Mouse (Mus musculus) embryo, embryonic 9.5 days (tissue): ENCODE data around the gene Tent4a.

Source experiments
- DNase-seq: peaks from one replicate; pipeline ENCODE4 v3.0.0-alpha.2; 2017; ENCODE audit errors: extremely low spot score

Tent4a gene

GRCm38 (mm10) chr13:69522161-69522791 lies 12.1 kb downstream of the Tent4a start:
- no peak for DNase-seq

GRCm38 (mm10) chr13:69519137-69519536 lies 15.3 kb downstream of the Tent4a start:
- DNase-seq, result no peak

- DNase-seq, result no peak
Observed at GRCm38 (mm10) chr13:69517445-69517844, 17.0 kb downstream of the Tent4a start.

GRCm38 (mm10) chr13:69515091-69515490 lies 19.3 kb downstream of the Tent4a start:
- no peak for DNase-seq

- DNase-seq, result no peak
Observed at GRCm38 (mm10) chr13:69509391-69510244, 24.8 kb downstream of the Tent4a start.

- DNase-seq, result no peak
Observed at GRCm38 (mm10) chr13:69507666-69508065, 26.8 kb downstream of the Tent4a start.

GRCm38 (mm10) chr13:69506341-69507086 lies 27.9 kb downstream of the Tent4a start:
- no peak for DNase-seq

GRCm38 (mm10) chr13:69502863-69503262 lies 31.6 kb downstream of the Tent4a start:
- DNase-seq, result no peak

- no peak for DNase-seq
Observed at GRCm38 (mm10) chr13:69502157-69502750, 32.2 kb downstream of the Tent4a start.

- no peak for DNase-seq
Observed at GRCm38 (mm10) chr13:69498276-69498675, 36.1 kb downstream of the Tent4a start.

GRCm38 (mm10) chr13:69492876-69493463 lies 41.4 kb downstream of the Tent4a start:
- peak; percentile 72 for DNase-seq

GRCm38 (mm10) chr13:69489777-69490176 lies 44.6 kb downstream of the Tent4a start:
- DNase-seq, result no peak

- no peak for DNase-seq
Observed at GRCm38 (mm10) chr13:69488565-69489255, 45.7 kb downstream of the Tent4a start.

GRCm38 (mm10) chr13:69487611-69488275 lies 46.7 kb downstream of the Tent4a start:
- DNase-seq, result peak; percentile 27

- no peak for DNase-seq
Observed at GRCm38 (mm10) chr13:69487108-69487507, 47.3 kb downstream of the Tent4a start.

- no peak for DNase-seq
Observed at GRCm38 (mm10) chr13:69485833-69486232, 48.6 kb downstream of the Tent4a start.

GRCm38 (mm10) chr13:69485326-69485725 lies 49.1 kb downstream of the Tent4a start:
- peak; percentile 50 for DNase-seq

- no peak for DNase-seq
Observed at GRCm38 (mm10) chr13:69482751-69483150, 51.7 kb downstream of the Tent4a start.

GRCm38 (mm10) chr13:69481634-69482505 lies 52.5 kb downstream of the Tent4a start:
- DNase-seq, result peak; percentile 28
